Mouse (Mus musculus) stomach, postnatal 0 days (tissue): ENCODE measurements around the gene Rubcnl.

Source experiments
- CTCF ChIP-seq: IDR thresholded peaks from 2 replicates; pipeline ENCODE4 v1.5.1; 2016; ENCODE audit warnings: antibody characterized with exemption, low read depth, mild to moderate bottlenecking, moderate library complexity
- EP300 ChIP-seq: optimal IDR thresholded peaks from 2 replicates; pipeline ENCODE3; 2016; ENCODE audit warnings: antibody characterized with exemption

- no peak for TF ChIP-seq CTCF
- TF ChIP-seq EP300, result no peak
These were observed 9.2 kb downstream of the Rubcnl start for GRCm38 (mm10) chr14:75024793-75025710.
